Mouse (Mus musculus) spleen, adult 2 months (tissue): ENCODE results near the gene Cul3. TPM values are rescaled to one million over a fixed set of nuclear protein-coding genes. Genes with fewer than 3 reads are reported as not detected.

Source experiments
- DNase-seq, 2 experiments: peaks; one replicate each; pipeline versions ENCODE4 v3.0.0 to v3.0.0-alpha.2; 2012 to 2021; ENCODE audit warnings: low spot score in 2 of 2, low read depth in 1 of 2
- H3K27ac ChIP-seq: fragments of 200-500 bp; 2 replicates; pipeline ENCODE4 v1.5.1; 2012; ENCODE audit warnings: low read length, inconsistent platforms; ENCODE audit not compliant: insufficient read depth
- H3K27me3 ChIP-seq: fragments of 200-500 bp; 2 replicates; pipeline ENCODE4 v1.6.1; 2012; ENCODE audit warnings: mild to moderate bottlenecking, moderate library complexity, low read length, inconsistent platforms; ENCODE audit not compliant: control insufficient read depth, insufficient read depth
- H3K36me3 ChIP-seq: fragments of 200-500 bp; 2 replicates; pipeline ENCODE4 v1.6.1; 2012; ENCODE audit warnings: mild to moderate bottlenecking, low read length, inconsistent platforms; ENCODE audit not compliant: control insufficient read depth, insufficient read depth
- H3K4me1 ChIP-seq: fragments of 200-500 bp; 2 replicates; pipeline ENCODE4 v1.6.1; 2011; ENCODE audit warnings: inconsistent platforms; ENCODE audit not compliant: control insufficient read depth, insufficient read depth, insufficient read length
- H3K4me3 ChIP-seq: fragments of 200-500 bp; 2 replicates; pipeline ENCODE4 v1.5.1; 2011; ENCODE audit warnings: mild to moderate bottlenecking, inconsistent platforms; ENCODE audit not compliant: insufficient read depth, insufficient read length; ENCODE audit errors: extremely low read depth
- CTCF ChIP-seq: fragments of 200-500 bp; IDR thresholded peaks from 2 replicates; pipeline ENCODE4 v1.5.1; 2011; ENCODE audit warnings: mild to moderate bottlenecking, inconsistent platforms; ENCODE audit not compliant: insufficient read depth, insufficient read length, insufficient replicate concordance; ENCODE audit errors: extremely low read depth
- POLR2A ChIP-seq: fragments of 200-500 bp; IDR thresholded peaks from 2 replicates; pipeline ENCODE4 v1.6.1; 2011; ENCODE audit warnings: low read depth, low read length, inconsistent platforms
- WGBS: fragments of 180-500 bp; shearing (Covaris S2); methylation state at CpG from one replicate; pipeline ENCODE4 v1.1.7; 2018; 5-methylcytosine and 5-hydroxymethylcytosine counted together
- polyA plus RNA-seq: library from polyadenylated mRNA; depleted of rRNA; stranded (reverse); fragments of >200 nt; gene quantifications from 2 replicates; pipeline ENCODE4 v1.2.3, GENCODE M21; 2012

Gene Cul3
- polyA plus RNA-seq, 1 experiment, result 5.4 TPM

- Histone ChIP-seq H3K4me1 (no peaks in the 10 kb centered on the region; the same call in 1 of the 2 replicates), H3K27ac (no peak overlapping the region), H3K27me3 (no peaks in the 10 kb centered on the region), H3K36me3 (no peaks in the 10 kb centered on the region), H3K4me3 (no peak overlapping the region)
- DNase-seq, result no peak
- TF ChIP-seq POLR2A, result no peak
- TF ChIP-seq CTCF, result no peak
- WGBS, result 88% methylated on average over 3 of the region's 3 CpGs
These were observed 24.7 kb downstream of the Cul3 start for GRCm38 (mm10) chr1:80315533-80316045.

GRCm38 (mm10) chr1:80293307-80293706, 47.0 kb downstream of the Cul3 start:
- Histone ChIP-seq H3K27me3 (no peaks in the 10 kb centered on the region), H3K36me3 (peaks cover 1% of the 10 kb centered on the region; the same call in 1 of the 2 replicates), H3K4me1 (peaks cover 9% of the 10 kb centered on the region), H3K27ac (no peak overlapping the region), H3K4me3 (no peak overlapping the region)
- no peak for TF ChIP-seq POLR2A
- TF ChIP-seq CTCF, result no peak
- DNase-seq, result no peak
- 73% methylated on average over 4 of the region's 4 CpGs for WGBS

- WGBS, result 94% methylated on average over 1 of the region's 1 CpGs
- Histone ChIP-seq H3K4me3 (no peak overlapping the region), H3K27me3 (no peaks in the 10 kb centered on the region), H3K27ac (no peak overlapping the region), H3K36me3 (peaks cover 28% of the 10 kb centered on the region), H3K4me1 (no peaks in the 10 kb centered on the region)
- TF ChIP-seq POLR2A, result no peak
- no peak for TF ChIP-seq CTCF
- DNase-seq, result no peak
These were observed 61.5 kb downstream of the Cul3 start for GRCm38 (mm10) chr1:80278731-80279130.

DNA sequence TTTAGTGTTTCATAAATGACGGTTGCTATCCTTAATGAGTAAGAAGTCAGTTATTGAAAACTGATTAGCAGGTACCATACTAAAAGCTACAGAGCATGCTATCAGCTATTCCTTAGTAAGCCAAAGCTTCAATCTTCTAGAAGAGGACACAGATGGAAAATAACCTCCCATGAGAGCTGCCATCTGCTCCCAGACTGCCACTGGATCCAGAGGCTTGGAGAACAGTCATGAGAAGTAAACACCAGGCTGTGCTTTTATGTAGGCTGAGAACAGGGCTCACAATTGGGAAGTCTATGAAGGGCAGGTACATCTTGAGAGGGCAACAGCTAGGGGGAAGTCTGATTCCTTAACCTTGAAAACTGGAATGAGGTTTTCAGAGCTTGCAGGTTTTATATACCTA, 79.8 kb downstream of the Cul3 start:
- no peak for TF ChIP-seq POLR2A
- no peak for TF ChIP-seq CTCF
- Histone ChIP-seq H3K4me1 (no peaks in the 10 kb centered on the region), H3K27me3 (no peaks in the 10 kb centered on the region), H3K36me3 (peaks cover 3% of the 10 kb centered on the region; the same call in 1 of the 2 replicates), H3K27ac (no peak overlapping the region), H3K4me3 (no peak overlapping the region)
- 93% methylated on average over 1 of the region's 1 CpGs for WGBS
- no peak for DNase-seq

GRCm38 (mm10) chr1:80258632-80259031, 81.6 kb downstream of the Cul3 start:
- Histone ChIP-seq H3K36me3 (no peaks in the 10 kb centered on the region), H3K4me3 (no peak overlapping the region), H3K4me1 (no peaks in the 10 kb centered on the region), H3K27ac (no peak overlapping the region), H3K27me3 (no peaks in the 10 kb centered on the region)
- no peak for DNase-seq
- TF ChIP-seq POLR2A (no peak), CTCF (no peak)
- 91% methylated on average over 4 of the region's 4 CpGs for WGBS

DNA sequence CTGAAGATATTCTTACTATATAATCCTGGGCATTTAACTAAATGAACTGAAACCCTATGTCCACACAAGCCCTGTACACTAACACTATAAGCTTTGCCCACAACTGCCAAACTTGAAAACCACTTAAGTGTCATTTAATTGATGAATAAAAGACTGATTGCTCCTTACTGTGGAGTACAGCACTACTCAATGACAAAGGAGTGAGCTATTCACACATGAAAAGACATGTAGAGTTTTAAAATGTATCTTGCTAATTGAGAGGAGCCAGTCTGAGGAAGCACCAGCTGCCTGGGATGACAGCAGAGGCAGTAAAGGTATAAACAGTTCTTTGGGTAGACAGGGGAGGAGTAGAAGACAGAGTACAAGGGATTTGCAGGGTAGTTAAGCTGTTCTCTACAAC, 87.0 kb downstream of the Cul3 start:
- H3K27ac ChIP-seq, result no peak overlapping the region
- no peak for DNase-seq
- H3K36me3 ChIP-seq, result no peaks in the 10 kb centered on the region
- H3K4me3 ChIP-seq, result no peak overlapping the region
- TF ChIP-seq POLR2A (no peak), CTCF (no peak)
- H3K4me1 ChIP-seq, result no peaks in the 10 kb centered on the region
- no peaks in the 10 kb centered on the region for H3K27me3 ChIP-seq

- H3K27ac ChIP-seq, result no peak overlapping the region
- H3K4me1 ChIP-seq, result no peaks in the 10 kb centered on the region
- WGBS, result 91% methylated on average over 5 of the region's 5 CpGs
- TF ChIP-seq CTCF (no peak), POLR2A (no peak)
- H3K36me3 ChIP-seq, result no peaks in the 10 kb centered on the region
- no peaks in the 10 kb centered on the region for H3K27me3 ChIP-seq
- no peak for DNase-seq
- H3K4me3 ChIP-seq, result no peak overlapping the region
These were observed 90.0 kb downstream of the Cul3 start for GRCm38 (mm10) chr1:80250247-80250646.

DNA sequence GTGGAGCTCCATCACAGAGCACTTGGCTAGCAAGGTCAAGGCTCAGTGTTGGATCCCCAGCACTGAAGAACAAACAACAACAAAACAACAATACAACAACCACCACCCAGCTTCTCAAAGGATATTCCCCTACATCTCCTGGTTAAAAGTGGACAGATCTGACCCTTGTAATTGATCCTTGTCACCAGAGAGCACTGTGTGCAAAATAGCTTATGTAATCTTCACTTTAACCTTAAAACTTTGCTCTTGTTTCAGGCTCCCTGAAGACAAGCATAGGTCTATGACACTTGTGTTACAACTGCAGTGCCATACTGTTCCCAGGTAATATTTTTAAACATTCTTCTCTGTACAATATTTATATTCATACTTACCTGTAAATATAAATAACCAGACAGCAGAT, 93.1 kb downstream of the Cul3 start:
- no peak for TF ChIP-seq POLR2A
- TF ChIP-seq CTCF, result no peak
- Histone ChIP-seq H3K4me1 (no peaks in the 10 kb centered on the region), H3K27ac (no peak overlapping the region), H3K27me3 (no peaks in the 10 kb centered on the region), H3K4me3 (no peak overlapping the region), H3K36me3 (no peaks in the 10 kb centered on the region)
- DNase-seq, result no peak
